ENCODE assay signal across 19 mouse cellular contexts in the genomic region with DNA sequence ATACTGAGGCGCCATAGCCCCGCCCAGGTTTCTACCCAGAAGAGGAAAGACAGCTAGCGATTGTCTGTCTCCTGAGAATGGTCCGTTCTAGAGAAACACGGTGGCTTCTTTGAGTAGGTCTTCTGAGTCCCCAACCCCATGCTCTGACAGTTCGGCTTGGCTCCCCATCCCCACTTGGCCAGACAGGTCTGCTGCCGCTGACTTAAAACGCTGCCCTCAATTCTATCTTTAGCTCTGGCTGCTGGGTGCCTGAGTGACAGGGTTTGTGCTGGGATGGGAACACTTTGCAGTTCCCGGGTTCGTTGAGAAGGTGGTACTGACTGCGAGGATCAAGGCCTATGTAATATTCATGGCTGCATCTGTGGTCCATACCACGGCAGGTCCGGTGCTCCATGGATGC. TPM values are rescaled to one million over a fixed set of nuclear protein-coding genes. Genes with fewer than 3 reads are reported as not detected.
DNase-seq lines count a peak whose midpoint lies in the region; TF ChIP-seq lines count a peak whose summit lies in the region.
"Had no signal": no experiment of that assay in that cellular context is flagged by ENCODE, and none has a peak within 500 bp of the region (broad histone marks: within the 10 kb centered on the region; RNA-seq: fewer than 3 reads in every experiment).

No protein-coding gene starts in this region.

- no peaks in the 10 kb centered on the region for H3K4me1 ChIP-seq in lung, adult 2 months (ENCODE audit: control insufficient read depth, insufficient read depth, low read length)
- H3K4me1 ChIP-seq: embryonic facial prominence, embryonic 12.5 days; forebrain, embryonic 13.5 days; forebrain, embryonic 15.5 days had no signal

- TF ChIP-seq POLR2A in lung, adult 2 months (IDR thresholded peaks at IDR 0.05; ENCODE audit: borderline replicate concordance, extremely low read depth, low read depth, low read length): no peak

- no peak overlapping the region for H3K4me3 ChIP-seq in lung, adult 2 months (replicated peaks; ENCODE audit: extremely low read depth, low read depth, low read length)
- H3K4me3 ChIP-seq: embryonic facial prominence, embryonic 10.5 days; embryonic facial prominence, embryonic 12.5 days; forebrain, embryonic 13.5 days; forebrain, embryonic 15.5 days had no signal

- DNase-seq in cerebellum, postnatal 14 days: peak; percentile 57 to 58
- no peak for DNase-seq in cerebellum, adult 18-20 months
- peak; percentile 15 for DNase-seq in gastrocnemius, adult 18-20 months (ENCODE audit: low spot score)
- no peak for DNase-seq in gastrocnemius, postnatal 14 days
- peak; percentile 82 for DNase-seq in heart, adult 11 months
- no peak for DNase-seq in heart, postnatal 25 days (ENCODE audit: low spot score)
- DNase-seq in lung, adult 2 months: no peak
- DNase-seq: adrenal gland, adult 2 months; adrenal gland, postnatal 10 days; adrenal gland, postnatal 25 days; cerebellum, adult 11 months; cerebellum, adult 9-11 months; forebrain, postnatal 0 days had no signal

- 64% methylated on average over 13 of the region's 13 CpGs for WGBS in lung, adult 2 months

- no peak for TF ChIP-seq CTCF in lung, adult 2 months (IDR thresholded peaks at IDR 0.05; ENCODE audit: insufficient read depth, low read length)

- intact Hi-C loops in gastrocnemius, postnatal 14 days (cut with DNase I; ENCODE audit: low total_unique reads): no loop called here
- intact Hi-C loops in heart, postnatal 25 days (cut with DNase I): no loop called here

RNA-seq across cellular contexts. Expression of gene Syndig1l, which starts 34.7 kb away (rescaled TPM):
- not detected for total RNA-seq in gastrocnemius, adult 18-20 months (2021)
- not detected for total RNA-seq in gastrocnemius, postnatal 14 days (2021)
- not detected for total RNA-seq in heart, postnatal 25 days (2021)
- 0.07 TPM in 1 of 2 replicates, not detected in the other for polyA plus RNA-seq in lung, adult 2 months (2012; rRNA removed)
- total RNA-seq: adrenal gland, adult 2 months; adrenal gland, postnatal 25 days; MEL had no signal
- polyA plus RNA-seq: adrenal gland, adult 2 months; C2C12; embryonic facial prominence, embryonic 10.5 days had no signal

RNA-seq across cellular contexts. Expression of gene Npc2, which starts 39.6 kb away (rescaled TPM):
- 10 to 100 TPM; 14.8 to 15.8 TPM for total RNA-seq in gastrocnemius, adult 18-20 months (2021)
- total RNA-seq in gastrocnemius, postnatal 14 days (2021): 10 to 100 TPM; 18.0 to 20.0 TPM
- 10 to 100 TPM; 25.7 to 30.4 TPM for total RNA-seq in heart, postnatal 25 days (2021)
- polyA plus RNA-seq in lung, adult 2 months (2012; rRNA removed): 572 and 1,005 TPM in 2 replicates

RNA-seq across cellular contexts. Expression of gene Isca2, which starts 39.7 kb away (rescaled TPM):
- total RNA-seq in gastrocnemius, adult 18-20 months (2021): 10 to 100 TPM; 46.8 to 48.2 TPM
- 10 to 100 TPM; 47.4 to 50.7 TPM for total RNA-seq in gastrocnemius, postnatal 14 days (2021)
- total RNA-seq in heart, postnatal 25 days (2021): 10 to 100 TPM; 80.0 to 84.7 TPM
- 28.0 and 34.2 TPM in 2 replicates for polyA plus RNA-seq in lung, adult 2 months (2012; rRNA removed)

Comparison
In these comparisons a context has a peak if more than half of its experiments do, and no peak if none do; other contexts are left out.
1. DNase-seq: peak in cerebellum, postnatal 14 days (2 of 2), gastrocnemius, adult 18-20 months (single experiment) and heart, adult 11 months (single experiment); none in cerebellum, adult 18-20 months (0 of 2), gastrocnemius, postnatal 14 days (single experiment), heart, postnatal 25 days (single experiment) and lung, adult 2 months (single experiment).